Mouse (Mus musculus) kidney, adult 2 months (tissue): ENCODE measurements around the gene Prkacb. TPM values are rescaled to one million over a fixed set of nuclear protein-coding genes. Genes with fewer than 3 reads are reported as not detected.

Experiments used
- DNase-seq: peaks from one replicate; pipeline ENCODE4 v3.0.0; 2021
- H3K27ac ChIP-seq: fragments of 200-500 bp; 2 replicates; pipeline ENCODE4 v1.5.1; 2012; ENCODE audit warnings: low read depth, low read length, control low read depth, inconsistent platforms; ENCODE audit not compliant: insufficient read depth
- H3K27me3 ChIP-seq: fragments of 200-500 bp; replicated peaks from 2 replicates; pipeline ENCODE4 v1.6.1; 2012; ENCODE audit warnings: mild to moderate bottlenecking, moderate library complexity, low read length, inconsistent platforms; ENCODE audit not compliant: control insufficient read depth, insufficient read depth
- H3K36me3 ChIP-seq: fragments of 200-500 bp; 2 replicates; pipeline ENCODE4 v1.6.1; 2012; ENCODE audit warnings: mild to moderate bottlenecking, moderate library complexity, low read length, inconsistent platforms; ENCODE audit not compliant: control insufficient read depth, insufficient read depth
- H3K4me1 ChIP-seq: fragments of 200-500 bp; 2 replicates; pipeline ENCODE4 v1.6.1; 2011; ENCODE audit warnings: low read length; ENCODE audit not compliant: control insufficient read depth, insufficient read depth
- H3K4me3 ChIP-seq: fragments of 200-500 bp; 2 replicates; pipeline ENCODE4 v1.5.1; 2011; ENCODE audit warnings: mild to moderate bottlenecking, low read depth, low read length, control low read depth; ENCODE audit not compliant: insufficient read depth
- CTCF ChIP-seq: fragments of 200-500 bp; conservative IDR thresholded peaks from 2 replicates; pipeline ENCODE4 v1.5.1; 2011; ENCODE audit warnings: low read depth, mild to moderate bottlenecking, control low read depth, low read length, moderate library complexity, mixed read lengths; ENCODE audit not compliant: insufficient read depth, insufficient read length
- POLR2A ChIP-seq: fragments of 200-500 bp; IDR thresholded peaks from one replicate; pipeline ENCODE4 v1.6.1; 2011; ENCODE audit warnings: low read depth, low read length, control low read depth
- WGBS: fragments of 180-500 bp; shearing (Covaris S2); methylation state at CpG from one replicate; pipeline ENCODE4 v1.1.7; 2018; 5-methylcytosine and 5-hydroxymethylcytosine counted together
- polyA plus RNA-seq: library from polyadenylated mRNA; depleted of rRNA; stranded (reverse); fragments of >200 nt; gene quantifications from 2 replicates; pipeline ENCODE4 v1.2.3, GENCODE M21; 2012

Prkacb gene
- polyA plus RNA-seq, 1 experiment, result 23.3 TPM

DNA sequence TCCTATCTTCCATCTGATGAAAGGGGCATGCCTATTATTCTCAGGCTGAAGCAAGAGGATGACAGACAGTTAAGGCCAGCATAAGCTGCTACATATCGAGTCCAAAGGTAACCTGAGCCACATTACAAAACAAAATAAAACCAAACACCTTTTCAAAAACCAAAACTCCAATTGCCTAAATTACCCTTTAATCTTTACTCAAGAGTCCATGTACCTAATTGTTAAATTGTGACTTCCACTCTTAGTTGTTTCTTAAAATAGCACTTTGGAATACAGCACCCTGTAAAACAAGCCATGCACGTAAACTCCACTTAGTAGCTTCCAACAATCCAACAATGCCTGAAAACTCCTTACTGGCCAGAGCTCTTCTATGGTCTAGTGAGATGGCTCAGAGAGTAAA is 34.3 kb downstream of the Prkacb start:
- H3K4me3 ChIP-seq, result no peak overlapping the region
- 35% methylated on average over 2 of the region's 2 CpGs for WGBS
- H3K27ac ChIP-seq, result no peak overlapping the region
- peaks cover 16% of the 10 kb centered on the region for H3K4me1 ChIP-seq
- no peaks in the 10 kb centered on the region for H3K27me3 ChIP-seq
- peak; percentile 42 for DNase-seq
- no peaks in the 10 kb centered on the region for H3K36me3 ChIP-seq
- TF ChIP-seq POLR2A (no peak), CTCF (no peak)

DNA sequence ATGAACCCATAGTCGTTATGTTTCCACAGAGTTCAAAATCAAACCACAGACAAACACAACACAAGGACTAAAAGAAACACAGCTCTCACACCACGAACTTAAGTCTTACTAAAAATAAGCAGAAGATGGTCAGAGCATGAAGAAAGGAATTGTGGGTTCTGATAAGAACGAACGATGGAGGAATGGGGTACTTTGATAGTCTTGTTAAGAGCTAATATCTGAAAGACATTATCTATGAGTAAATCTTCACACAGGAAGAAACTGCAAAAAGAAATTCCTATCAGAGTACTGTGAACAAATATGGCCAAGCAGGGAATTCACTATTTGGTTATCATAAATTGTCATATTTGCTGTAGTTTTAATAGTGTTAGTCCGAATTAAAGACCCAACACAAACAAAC is 36.1 kb downstream of the Prkacb start:
- no peak for TF ChIP-seq CTCF
- no peak for TF ChIP-seq POLR2A
- Histone ChIP-seq H3K36me3 (no peaks in the 10 kb centered on the region), H3K4me1 (peaks cover 10% of the 10 kb centered on the region), H3K4me3 (no peak overlapping the region), H3K27ac (no peak overlapping the region), H3K27me3 (no peaks in the 10 kb centered on the region)
- DNase-seq, result no peak
- 71% methylated on average over 5 of the region's 5 CpGs for WGBS

DNA sequence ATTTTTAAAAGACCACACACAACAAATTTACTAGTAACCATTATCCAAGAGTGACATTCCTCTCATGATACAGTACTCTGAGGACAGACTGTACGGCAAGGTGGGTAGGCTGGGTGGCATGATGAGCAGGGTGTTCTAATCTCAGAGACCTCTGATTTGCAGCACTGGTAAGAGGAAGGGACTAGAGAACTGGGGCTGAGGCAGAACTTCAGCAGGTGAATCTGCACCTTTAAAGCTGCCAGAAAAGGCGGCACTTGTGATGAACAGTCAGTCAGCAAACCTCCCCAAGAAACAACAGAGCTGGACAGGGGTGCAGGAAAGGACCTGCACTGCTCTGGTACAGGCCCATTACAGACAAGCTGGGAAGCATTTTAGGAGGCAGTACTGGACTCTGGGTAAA is 41.9 kb downstream of the Prkacb start:
- WGBS, result 88% methylated on average over 2 of the region's 2 CpGs
- H3K27me3 ChIP-seq, result no peaks in the 10 kb centered on the region
- H3K4me3 ChIP-seq, result no peak overlapping the region
- DNase-seq, result no peak
- H3K4me1 ChIP-seq, result no peaks in the 10 kb centered on the region
- TF ChIP-seq CTCF, result no peak
- TF ChIP-seq POLR2A, result no peak
- H3K27ac ChIP-seq, result no peak overlapping the region
- H3K36me3 ChIP-seq, result no peaks in the 10 kb centered on the region

DNA sequence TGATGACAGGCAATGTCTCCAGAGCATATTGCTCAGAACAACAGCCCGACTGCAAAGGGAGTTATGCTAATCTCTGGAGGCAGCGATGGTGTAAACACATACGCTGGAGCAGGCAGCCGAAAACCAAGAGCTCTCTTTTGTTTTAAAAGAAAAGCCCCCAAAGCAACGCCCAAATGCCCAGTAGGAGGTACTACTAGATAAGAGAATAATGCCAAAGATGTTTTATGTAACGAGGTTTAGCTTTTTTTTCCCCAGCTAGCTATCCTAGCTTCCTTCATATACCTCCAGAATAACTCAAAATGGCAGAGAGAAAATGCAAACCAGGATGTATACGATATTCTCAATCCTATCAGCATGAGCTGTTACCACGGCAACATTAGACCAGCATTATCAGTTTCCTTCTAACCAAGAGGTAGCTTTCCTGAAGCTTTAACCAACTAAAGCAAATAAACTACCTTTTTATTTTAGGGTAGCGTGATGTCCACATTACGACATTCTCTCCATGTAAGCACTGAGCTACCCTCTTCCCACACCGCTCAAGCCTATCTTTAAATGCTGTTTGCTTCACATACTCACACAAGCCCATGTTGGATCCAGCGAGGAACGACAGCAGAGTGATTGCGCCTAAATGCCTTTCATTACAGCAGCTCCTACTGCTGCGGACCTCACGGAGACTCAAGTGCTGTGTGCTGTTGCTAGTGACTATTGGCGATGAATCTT is 42.7 kb downstream of the Prkacb start:
- H3K36me3 ChIP-seq, result no peaks in the 10 kb centered on the region
- 71% methylated on average over 17 of the region's 17 CpGs for WGBS
- TF ChIP-seq POLR2A, result no peak
- no peak for TF ChIP-seq CTCF
- H3K4me1 ChIP-seq, result no peaks in the 10 kb centered on the region
- no peak overlapping the region for H3K4me3 ChIP-seq
- no peak overlapping the region for H3K27ac ChIP-seq
- H3K27me3 ChIP-seq, result no peaks in the 10 kb centered on the region
- DNase-seq, result no peak

DNA sequence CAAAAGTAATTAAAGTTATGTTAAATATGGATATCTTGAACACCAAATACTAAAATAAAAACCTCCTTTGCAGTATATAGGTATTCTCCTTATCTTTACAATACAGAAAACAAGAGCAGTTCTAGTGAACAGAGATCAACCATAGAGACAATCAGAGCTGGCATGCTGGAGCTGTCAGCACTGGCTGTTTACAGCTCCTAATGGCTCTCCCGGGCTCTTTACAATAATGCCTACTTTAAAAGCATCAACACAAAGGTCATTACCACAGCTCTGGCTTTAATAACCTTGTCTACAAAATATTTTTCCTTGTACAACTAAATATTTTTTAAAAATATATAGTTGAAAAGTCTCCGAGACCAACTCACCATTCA is 43.2 kb downstream of the Prkacb start:
- WGBS, result 66% methylated on average over 2 of the region's 2 CpGs
- no peak for DNase-seq
- Histone ChIP-seq H3K27me3 (no peaks in the 10 kb centered on the region), H3K27ac (no peak overlapping the region), H3K4me1 (no peaks in the 10 kb centered on the region), H3K36me3 (no peaks in the 10 kb centered on the region), H3K4me3 (no peak overlapping the region)
- TF ChIP-seq CTCF (no peak), POLR2A (no peak)

DNA sequence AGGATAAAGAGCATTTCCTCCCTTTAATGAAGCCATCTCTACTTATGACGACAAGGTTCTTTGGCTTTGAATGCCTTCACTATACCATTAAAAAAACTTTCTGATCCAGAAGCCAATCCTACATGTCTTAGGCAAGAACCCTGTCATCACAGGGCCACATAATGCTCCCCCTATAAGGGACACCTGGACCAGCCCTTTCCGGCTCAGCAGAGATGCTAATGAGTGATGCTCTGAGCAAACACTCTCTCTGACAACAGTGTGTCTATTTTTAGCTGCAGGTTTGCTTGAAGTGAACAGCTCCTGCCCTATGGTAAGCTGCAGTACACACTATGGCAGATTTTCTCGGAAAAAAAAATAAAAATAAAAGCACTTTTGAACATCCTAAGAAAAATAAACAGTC is 43.9 kb downstream of the Prkacb start:
- no peaks in the 10 kb centered on the region for H3K4me1 ChIP-seq
- H3K4me3 ChIP-seq, result no peak overlapping the region
- DNase-seq, result no peak
- no peaks in the 10 kb centered on the region for H3K36me3 ChIP-seq
- WGBS, result 79% methylated on average over 3 of the region's 3 CpGs
- H3K27me3 ChIP-seq, result no peaks in the 10 kb centered on the region
- H3K27ac ChIP-seq, result no peak overlapping the region
- TF ChIP-seq CTCF, result no peak
- no peak for TF ChIP-seq POLR2A

DNA sequence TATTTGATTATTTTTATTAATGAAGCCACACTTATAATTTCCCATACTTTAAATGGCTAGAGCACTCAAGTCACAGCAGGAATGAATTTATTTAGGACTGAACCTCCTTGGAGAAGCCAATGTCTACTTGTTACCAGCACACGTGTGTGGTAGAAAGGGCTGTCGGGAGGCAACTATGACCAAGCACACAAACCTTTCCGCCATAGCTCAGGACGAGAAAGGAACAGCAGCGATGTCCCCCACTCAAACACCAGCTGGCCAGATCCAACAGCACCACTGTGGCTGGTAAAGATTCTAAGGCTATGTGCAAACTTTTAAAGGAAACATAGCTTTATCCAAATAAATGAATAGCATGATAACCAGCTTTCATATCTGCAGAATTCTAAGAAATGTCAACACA is 44.4 kb downstream of the Prkacb start:
- H3K27me3 ChIP-seq, result no peaks in the 10 kb centered on the region
- no peak for DNase-seq
- no peaks in the 10 kb centered on the region for H3K4me1 ChIP-seq
- no peak overlapping the region for H3K27ac ChIP-seq
- no peak overlapping the region for H3K4me3 ChIP-seq
- TF ChIP-seq POLR2A, result no peak
- TF ChIP-seq CTCF, result no peak
- no peaks in the 10 kb centered on the region for H3K36me3 ChIP-seq
- WGBS, result 95% methylated on average over 5 of the region's 5 CpGs
